In the genomic region with DNA sequence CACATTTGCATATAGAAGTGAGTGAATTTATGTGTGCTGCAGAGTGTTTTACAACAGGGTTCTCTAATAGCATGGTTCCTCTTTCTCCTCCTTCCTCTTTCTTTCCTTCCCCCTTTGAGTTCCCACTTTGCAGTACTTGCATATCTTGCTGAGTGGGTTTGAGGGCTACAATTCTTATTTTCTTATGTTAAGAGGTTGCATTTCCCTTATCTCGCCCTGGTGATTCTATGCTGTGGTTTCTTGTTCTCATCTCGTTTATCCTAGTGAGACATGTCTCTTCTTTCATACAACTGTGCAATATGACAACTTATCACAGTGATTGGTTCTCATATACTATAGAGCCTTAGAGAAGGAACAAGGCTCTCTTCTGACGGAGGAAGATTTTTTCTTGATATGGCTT, we compare ENCODE assay signal across 23 mouse cellular contexts. TPM values are rescaled to one million over a fixed set of nuclear protein-coding genes. Genes with fewer than 3 reads are reported as not detected.
DNase-seq lines count a peak whose midpoint lies in the region; ATAC-seq and TF ChIP-seq lines count a peak whose summit lies in the region.
"Had no signal": no experiment of that assay in that cellular context is flagged by ENCODE, and none has a peak within 500 bp of the region (broad histone marks: within the 10 kb centered on the region; RNA-seq: fewer than 3 reads in every experiment).

No protein-coding gene starts in this region.

- H3K27me3 ChIP-seq in kidney, adult 2 months (replicated peaks; ENCODE audit: control insufficient read depth, insufficient read depth, low read length): no peaks in the 10 kb centered on the region
- H3K27me3 ChIP-seq in lung, postnatal 0 days (replicated peaks; ENCODE audit: insufficient read depth, low read length): no peaks in the 10 kb centered on the region
- H3K27me3 ChIP-seq: liver, embryonic 13.5 days; neural tube, embryonic 13.5 days had no signal

- no peak for ATAC-seq in lung, postnatal 0 days
- ATAC-seq: forebrain, postnatal 0 days; hindbrain, embryonic 16.5 days had no signal

- H3K4me1 ChIP-seq in kidney, adult 2 months (ENCODE audit: control insufficient read depth, insufficient read depth, low read length): no peaks in the 10 kb centered on the region
- no peaks in the 10 kb centered on the region for H3K4me1 ChIP-seq in lung, postnatal 0 days (ENCODE audit: insufficient read depth, low read depth, low read length)
- H3K4me1 ChIP-seq: heart, embryonic 10.5 days; liver, embryonic 13.5 days; neural tube, embryonic 13.5 days had no signal

- no peaks in the 10 kb centered on the region for H3K9me3 ChIP-seq in lung, postnatal 0 days (ENCODE audit: low read length)
- H3K9me3 ChIP-seq: heart, embryonic 10.5 days; liver, embryonic 13.5 days; neural tube, embryonic 13.5 days had no signal

- H3K27ac ChIP-seq in kidney, adult 2 months (ENCODE audit: insufficient read depth, low read depth, low read length): no peak overlapping the region
- H3K27ac ChIP-seq in lung, postnatal 0 days (ENCODE audit: low read length): no peak overlapping the region
- H3K27ac ChIP-seq: heart, embryonic 10.5 days; liver, embryonic 13.5 days; neural tube, embryonic 13.5 days had no signal

- 64% methylated on average over 3 of the region's 3 CpGs for WGBS in kidney, adult 2 months
- WGBS in lung, postnatal 0 days: 64% methylated on average over 3 of the region's 3 CpGs

- DNase-seq in kidney, adult 2 months: peak; percentile 10
- no peak for DNase-seq in kidney, postnatal 14 days
- peak; percentile 25 for DNase-seq in lung, postnatal 0 days (ENCODE audit: low spot score)
- DNase-seq in lung, postnatal 10 days: no peak
- DNase-seq in c-Kit-positive CD71-negative TER-119-negative erythroid progenitor cells, embryonic 14.5 days (ENCODE audit: low read depth): peak; percentile 44
- DNase-seq in skeletal muscle tissue, adult 2 months (ENCODE audit: low read depth, low spot score): peak; percentile 27
- no peak for DNase-seq in adrenal gland, postnatal 36 days
- DNase-seq in T-cell, adult 2 months (ENCODE audit: low spot score): no peak
- DNase-seq: B cell, adult 2 months; cerebellum, adult 18-20 months; embryo, embryonic 11 days; forebrain, postnatal 0 days; gastrocnemius, postnatal 10 days; kidney, adult 18-20 months; liver, embryonic 13.5 days had no signal

- TF ChIP-seq EP300 in lung, postnatal 0 days (IDR thresholded peaks at IDR 0.05): no peak

- no peaks in the 10 kb centered on the region for H3K36me3 ChIP-seq in kidney, adult 2 months (ENCODE audit: control insufficient read depth, insufficient read depth, low read length)
- H3K36me3 ChIP-seq in lung, postnatal 0 days (ENCODE audit: insufficient read depth, low read length): no peaks in the 10 kb centered on the region
- H3K36me3 ChIP-seq: heart, embryonic 10.5 days; liver, embryonic 13.5 days; neural tube, embryonic 13.5 days had no signal

- TF ChIP-seq POLR2A in kidney, adult 2 months (IDR thresholded peaks at IDR 0.05; ENCODE audit: low read depth, low read length): no peak

- TF ChIP-seq CTCF in kidney, adult 2 months (conservative IDR thresholded peaks at IDR 0.05; ENCODE audit: insufficient read depth, insufficient read length, low read depth, low read length): no peak
- TF ChIP-seq CTCF in lung, postnatal 0 days (IDR thresholded peaks at IDR 0.05): no peak

- no peak overlapping the region for H3K4me2 ChIP-seq in lung, postnatal 0 days (replicated peaks; ENCODE audit: low read depth, low read length)
- H3K4me2 ChIP-seq: liver, embryonic 13.5 days; neural tube, embryonic 13.5 days had no signal

- no peak overlapping the region for H3K9ac ChIP-seq in lung, postnatal 0 days (replicated peaks; ENCODE audit: low read depth)
- H3K9ac ChIP-seq: forebrain, postnatal 0 days; liver, embryonic 13.5 days; neural tube, embryonic 13.5 days had no signal

- no peak overlapping the region for H3K4me3 ChIP-seq in kidney, adult 2 months (ENCODE audit: insufficient read depth, low read depth, low read length)
- no peak overlapping the region for H3K4me3 ChIP-seq in lung, postnatal 0 days (ENCODE audit: low read depth, low read length)
- H3K4me3 ChIP-seq: erythroblast, embryonic 14.5 days; heart, embryonic 10.5 days; liver, embryonic 13.5 days; neural tube, embryonic 13.5 days had no signal

RNA-seq across cellular contexts. Expression of a gene that starts 17.0 kb away (rescaled TPM):
- polyA plus RNA-seq in kidney, adult 2 months (2012; rRNA removed): 0.58 and 2.0 TPM in 2 replicates
- 10.2 and 11.2 TPM in 2 replicates for polyA plus RNA-seq in lung, postnatal 0 days (2015; fragmentation: Nextera tagmentation; extraction: Ambion mirVana)
- total RNA-seq in adrenal gland, postnatal 36 days (2021): 1 to 10 TPM; 1.7 to 3.3 TPM
- polyA plus RNA-seq: erythroblast, embryonic 14.5 days; heart, embryonic 10.5 days had no signal

RNA-seq across cellular contexts. Expression of a gene that starts 49.5 kb away (rescaled TPM):
- polyA plus RNA-seq in kidney, adult 2 months (2012; rRNA removed): not detected in 2 replicates
- not detected in 2 replicates for polyA plus RNA-seq in lung, postnatal 0 days (2015; fragmentation: Nextera tagmentation; extraction: Ambion mirVana)
- not detected for total RNA-seq in adrenal gland, postnatal 36 days (2021)
- total RNA-seq: forebrain, postnatal 0 days; gastrocnemius, postnatal 10 days; heart, postnatal 25 days; left cerebral cortex, postnatal 25 days had no signal
- polyA plus RNA-seq: erythroblast, embryonic 14.5 days; forebrain, postnatal 0 days; heart, embryonic 10.5 days; hindbrain, embryonic 16.5 days; neural tube, embryonic 13.5 days; small intestine, adult 2 months; stomach, embryonic 14.5 days had no signal

Comparison
In these comparisons a context has a peak if more than half of its experiments do, and no peak if none do; other contexts are left out.
1. DNase-seq: peak in kidney, adult 2 months (single experiment), lung, postnatal 0 days (single experiment), c-Kit-positive CD71-negative TER-119-negative erythroid progenitor cells, embryonic 14.5 days (single experiment) and skeletal muscle tissue, adult 2 months (single experiment); none in kidney, postnatal 14 days (single experiment), lung, postnatal 10 days (single experiment), adrenal gland, postnatal 36 days (0 of 2) and T-cell, adult 2 months (single experiment).